Mouse (Mus musculus) frontal cortex, postnatal 10 days (tissue): ENCODE results near the gene Fbf1.
A peak's percentile ranks its signal among the peaks of the same experiment; 100 is the strongest.

Source experiments
- DNase-seq, 2 experiments: peaks; one replicate each; pipeline ENCODE4 v3.0.0; 2022; ENCODE audit warnings: low spot score in 2 of 2, mixed read lengths in 1 of 2

The Fbf1 gene

GRCm38 (mm10) chr11:116167884-116168439 lies at the start of gene Fbf1:
TSS of gene Fbf1 (minus strand) at chr11:116168166.
- DNase-seq = peak; percentile 93 to 94

DNA sequence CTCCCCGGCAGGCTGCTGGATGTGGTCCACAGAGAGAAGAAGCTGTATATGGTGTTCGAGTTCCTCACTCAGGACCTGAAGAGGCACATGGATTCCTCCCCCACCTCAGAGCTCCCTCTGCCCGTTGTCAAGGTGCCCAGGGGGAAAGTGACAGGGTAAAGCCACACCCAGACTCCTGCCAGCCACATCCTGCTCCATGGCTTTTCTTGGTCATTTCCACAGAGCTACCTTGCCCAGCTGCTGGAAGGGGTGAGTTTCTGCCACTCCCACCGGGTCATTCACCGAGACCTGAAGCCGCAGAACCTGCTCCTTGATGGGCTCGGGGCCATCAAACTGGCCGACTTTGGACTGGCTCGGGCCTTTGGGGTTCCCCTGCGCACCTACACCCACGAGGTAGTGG lies 48.6 kb upstream of the Fbf1 start:
- DNase-seq = no peak

GRCm38 (mm10) chr11:116215991-116216390 lies 48.0 kb upstream of the Fbf1 start:
- DNase-seq = no peak

- DNase-seq = no peak
Measured at GRCm38 (mm10) chr11:116215181-116215580, 47.2 kb upstream of the Fbf1 start.

GRCm38 (mm10) chr11:116213877-116214510 lies 46.0 kb upstream of the Fbf1 start:
- DNase-seq = no peak

DNA sequence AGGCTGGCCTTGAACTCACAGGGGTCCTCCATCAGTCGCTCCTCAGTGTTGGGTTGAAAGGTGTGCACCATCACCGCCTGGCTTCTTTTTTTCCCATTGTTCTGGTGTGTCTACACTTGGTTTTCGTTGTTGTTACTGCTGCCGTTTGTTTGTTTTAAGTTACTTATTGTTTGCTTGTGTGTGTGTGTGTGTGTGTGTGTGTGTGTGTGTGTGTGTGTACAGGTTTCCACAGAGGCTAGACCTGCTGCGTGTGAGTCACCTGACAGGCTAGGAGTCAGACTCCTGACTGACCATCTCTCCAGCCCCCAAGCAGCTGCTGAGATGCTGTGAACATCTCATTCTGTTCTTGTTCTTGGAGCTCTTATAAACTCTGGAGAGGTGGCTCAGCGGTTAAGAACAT lies 44.9 kb upstream of the Fbf1 start:
- no peak for DNase-seq

GRCm38 (mm10) chr11:116210696-116211095 lies 42.7 kb upstream of the Fbf1 start:
- no peak for DNase-seq

DNA sequence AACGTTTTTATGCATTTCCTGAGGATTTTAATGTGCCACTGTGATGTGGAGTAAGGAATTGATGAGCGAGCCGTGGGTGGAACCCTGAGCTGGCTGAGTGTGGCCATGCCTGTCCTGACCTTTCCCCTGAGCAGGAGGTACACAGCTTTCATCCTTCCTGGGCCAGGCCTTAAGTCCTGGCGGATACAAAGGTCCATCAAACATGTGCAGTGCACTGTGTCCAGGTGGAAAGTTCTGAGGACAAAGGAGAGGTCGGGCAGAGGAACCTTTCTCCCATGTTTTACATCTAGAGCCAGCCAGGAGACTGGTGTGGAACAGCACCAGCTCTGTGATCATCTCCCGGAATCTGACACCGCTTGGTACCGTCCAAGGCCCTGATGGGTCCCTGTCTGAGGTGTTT lies 41.3 kb upstream of the Fbf1 start:
- no peak for DNase-seq

DNA sequence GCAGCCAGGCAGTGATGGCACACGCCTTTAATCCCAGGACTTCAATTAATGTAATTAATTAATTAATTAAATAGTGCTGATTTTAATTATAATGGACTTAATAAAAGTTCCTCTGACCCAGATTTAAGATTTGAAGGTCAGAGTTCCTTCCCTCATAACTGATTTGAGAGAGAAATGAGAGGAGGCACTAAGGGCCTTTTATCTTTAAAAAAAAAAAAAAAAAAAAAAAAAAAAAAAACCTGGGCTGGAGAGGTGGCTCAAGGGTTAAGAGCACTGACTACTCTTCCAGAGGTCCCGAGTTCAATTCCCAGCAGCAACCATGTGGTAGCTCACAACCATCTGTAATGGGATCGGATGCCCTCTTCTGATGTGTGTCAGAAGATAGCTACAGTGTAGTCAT lies 40.7 kb upstream of the Fbf1 start:
- no peak for DNase-seq

GRCm38 (mm10) chr11:116206678-116207077 lies 38.7 kb upstream of the Fbf1 start:
- DNase-seq = no peak

GRCm38 (mm10) chr11:116203150-116203549 lies 35.2 kb upstream of the Fbf1 start:
- DNase-seq = no peak

DNA sequence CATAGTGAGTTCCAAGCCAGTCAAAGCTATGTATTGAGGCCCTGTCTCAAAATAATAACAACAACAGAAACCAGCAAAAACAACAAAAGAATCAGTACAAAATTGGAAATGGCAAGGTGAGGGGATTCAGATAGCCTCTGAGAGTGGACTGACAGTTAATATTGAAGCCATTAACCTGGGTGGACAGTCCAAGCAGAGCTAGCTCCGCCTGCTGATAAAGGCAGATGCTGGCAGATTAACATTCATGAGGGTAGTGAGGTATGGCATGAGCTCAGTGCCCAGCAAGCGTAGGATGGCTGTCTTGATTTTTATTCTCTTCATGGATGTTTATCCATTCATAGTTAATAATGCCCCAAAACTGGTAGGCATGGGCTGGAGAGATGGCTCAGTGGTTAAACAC lies 33.2 kb upstream of the Fbf1 start:
- DNase-seq = no peak

- peak; percentile 91 to 96 for DNase-seq
Measured at GRCm38 (mm10) chr11:116198639-116199531, 30.9 kb upstream of the Fbf1 start, which contains the start of the genes Ten1 and Acox1. TSS of gene Ten1 (plus strand) at chr11:116198855. TSS of gene Acox1 (minus strand) at chr11:116199045.

- DNase-seq = no peak
Measured at GRCm38 (mm10) chr11:116198132-116198531, 30.2 kb upstream of the Fbf1 start.

- DNase-seq = no peak
Measured at GRCm38 (mm10) chr11:116197584-116197906, 29.6 kb upstream of the Fbf1 start.

DNA sequence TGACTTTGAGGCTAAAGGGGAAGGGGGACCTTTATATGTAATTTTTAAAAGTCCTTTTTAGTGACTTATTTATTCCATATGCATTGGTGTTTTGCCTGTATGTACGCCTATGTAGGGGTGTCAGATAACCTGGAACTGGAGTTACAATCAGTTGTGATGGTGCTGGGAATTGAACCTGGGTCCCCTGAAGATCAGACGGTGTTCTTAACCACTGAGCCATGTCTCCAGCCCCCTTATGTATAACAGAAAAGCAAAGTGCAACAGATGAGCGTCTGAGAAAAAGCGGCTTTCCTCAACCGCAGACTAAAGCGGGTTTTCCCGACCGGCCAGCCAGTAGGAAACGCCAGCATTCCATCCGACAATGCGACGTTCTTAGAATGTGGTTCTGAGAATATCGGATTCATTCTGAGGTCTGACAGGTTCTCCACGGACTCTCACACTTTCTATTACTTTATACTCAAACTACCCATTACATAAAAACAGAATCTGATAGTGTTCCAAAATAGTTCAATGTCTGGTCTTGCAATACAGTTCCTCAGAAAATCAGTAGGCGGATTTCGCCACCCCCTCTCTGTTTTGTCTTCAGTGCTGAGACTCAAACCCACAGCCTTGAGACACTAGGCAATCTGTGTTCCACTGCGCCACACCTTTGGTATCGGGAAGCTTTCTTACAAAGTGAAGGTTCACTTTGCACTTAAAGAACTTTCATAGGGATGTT lies 29.1 kb upstream of the Fbf1 start:
- no peak for DNase-seq

DNA sequence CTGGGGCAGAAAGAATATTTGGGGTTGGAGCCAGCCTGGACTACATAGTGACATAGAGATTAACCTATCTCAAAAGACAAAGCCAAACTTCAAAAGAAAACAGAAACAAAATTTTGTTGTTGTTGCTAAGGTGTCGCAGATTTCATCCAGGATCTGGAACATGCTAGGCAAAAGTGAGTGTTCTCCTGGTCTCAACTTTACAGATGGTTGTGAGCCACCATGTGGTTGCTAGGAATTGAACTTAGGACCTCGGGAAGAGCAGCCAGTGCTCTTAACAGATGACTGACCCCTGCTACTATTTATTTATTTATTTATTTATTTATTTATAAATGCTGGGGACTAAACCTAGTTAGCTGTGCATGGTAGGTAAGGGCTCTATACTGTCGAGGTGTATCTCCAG lies 28.4 kb upstream of the Fbf1 start:
- no peak for DNase-seq

GRCm38 (mm10) chr11:116195252-116195651 lies 27.3 kb upstream of the Fbf1 start:
- DNase-seq = no peak

GRCm38 (mm10) chr11:116194619-116195018 lies 26.7 kb upstream of the Fbf1 start:
- DNase-seq = no peak

DNA sequence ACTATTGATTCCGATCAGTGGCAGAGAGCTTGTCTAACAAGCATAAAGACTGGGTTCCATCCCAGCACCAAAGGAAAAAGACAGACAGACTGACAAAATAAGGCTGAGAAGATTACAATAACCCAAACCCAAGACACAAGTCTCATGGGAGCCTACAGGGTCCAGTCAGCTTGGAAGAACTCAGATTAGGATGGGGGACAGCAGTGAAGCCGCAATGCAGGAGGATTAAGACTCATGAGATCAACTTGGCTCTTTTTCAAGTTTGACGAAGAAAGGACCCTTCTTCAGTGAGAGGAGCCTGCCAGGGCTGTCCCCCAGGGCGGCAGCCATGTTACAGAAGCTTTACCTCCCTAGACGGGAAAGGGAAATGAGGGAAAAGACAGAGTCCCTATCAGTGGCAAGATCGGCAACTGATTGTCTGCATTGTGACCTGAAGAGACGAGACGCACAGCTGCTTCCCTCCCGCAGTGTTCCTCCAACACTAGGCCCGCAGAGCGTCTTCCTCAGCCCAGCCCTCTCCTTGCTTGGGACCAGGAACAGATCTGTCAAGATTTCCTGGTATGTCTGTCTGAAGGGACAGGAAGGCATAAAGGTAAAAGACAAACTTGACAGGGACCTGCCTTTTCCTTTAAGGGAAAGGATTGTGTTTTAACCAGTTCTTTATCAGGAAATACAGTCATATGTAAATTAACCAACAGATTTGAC lies 19.4 kb upstream of the Fbf1 start:
- no peak for DNase-seq

GRCm38 (mm10) chr11:116186360-116186759 lies 18.4 kb upstream of the Fbf1 start:
- no peak for DNase-seq

- DNase-seq = no peak
Measured at GRCm38 (mm10) chr11:116185836-116186235, 17.9 kb upstream of the Fbf1 start.
